Mouse (Mus musculus): Measurements from ENCODE around the gene Mipep. TPM values are rescaled to one million over a fixed set of nuclear protein-coding genes. Genes with fewer than 3 reads are reported as not detected.
A peak's percentile ranks its signal among the peaks of the same experiment; 100 is the strongest.

Gene Mipep
- polyA plus RNA-seq, 1 experiment from 2014 or later: 24.9 TPM

DNA sequence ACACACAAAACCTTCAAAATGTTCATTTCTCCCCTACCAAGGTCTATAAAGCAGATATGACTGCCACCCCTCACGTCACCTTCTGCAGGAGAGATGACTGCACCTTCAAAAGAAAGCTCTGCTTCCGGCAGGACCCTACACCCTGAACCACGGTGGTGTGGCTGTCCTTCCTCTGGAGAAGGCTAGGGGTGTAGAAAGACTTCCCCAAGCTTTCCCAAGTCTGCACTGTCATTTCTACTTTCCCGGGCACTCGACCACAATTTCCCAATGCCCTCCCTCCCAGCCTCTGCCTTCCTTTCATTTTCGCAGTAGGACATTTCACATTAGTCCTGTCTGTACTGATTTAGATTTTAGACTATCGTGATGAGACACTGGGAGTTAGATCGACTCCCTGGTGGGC lies 1.2 kb upstream of the Mipep start:
- Histone ChIP-seq H3K9me3 (no peaks in the 10 kb centered on the region), H3K36me3 (peaks cover 10% of the 10 kb centered on the region), H3K27ac (no peak overlapping the region), H3K27me3 (ENCODE audit: insufficient read depth, poor library complexity, severe bottlenecking) (peaks cover 4% of the 10 kb centered on the region; the same call in 1 of the 2 replicates), H3K4me1 (peaks cover 7% of the 10 kb centered on the region; the same call in 1 of the 2 replicates), H3K4me3 (0 out of 2 replicates have a peak overlapping the region, but pooled peaks have one; percentile 15)
- DNase-seq (ENCODE audit: low spot score): no peak
- WGBS: 42% methylated on average over 8 of the region's 8 CpGs

DNA sequence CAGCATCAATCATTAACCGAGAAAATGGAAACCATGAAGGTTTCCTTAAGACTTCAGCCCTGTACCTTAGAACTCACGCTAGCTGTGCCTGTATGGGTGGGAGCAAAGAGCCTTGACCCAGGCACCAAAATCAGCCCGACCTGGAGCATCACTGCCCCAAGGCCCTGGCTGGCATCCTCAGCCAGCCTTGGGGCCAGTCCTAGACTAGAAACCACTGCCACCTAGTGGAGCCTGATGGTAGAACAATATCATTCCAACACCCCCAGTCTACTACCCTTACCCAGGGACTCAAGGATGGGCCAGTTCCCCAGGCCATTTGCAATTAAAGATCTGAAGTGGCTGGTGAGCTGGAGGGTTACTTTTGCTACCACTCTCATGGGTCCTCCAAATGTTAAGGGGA lies 5.7 kb downstream of the Mipep start:
- H3K27me3 ChIP-seq (ENCODE audit: insufficient read depth, poor library complexity, severe bottlenecking): no peaks in the 10 kb centered on the region
- H3K4me1 ChIP-seq: 0 out of 2 replicates have a peak, but pooled peaks cover 2% of the 10 kb centered on the region
- no peak for DNase-seq (ENCODE audit: low spot score)
- no peaks in the 10 kb centered on the region for H3K9me3 ChIP-seq
- H3K4me3 ChIP-seq: no peak overlapping the region
- peaks cover 33% of the 10 kb centered on the region for H3K36me3 ChIP-seq
- no peak overlapping the region for H3K27ac ChIP-seq
- 37% methylated on average over 3 of the region's 3 CpGs for WGBS

DNA sequence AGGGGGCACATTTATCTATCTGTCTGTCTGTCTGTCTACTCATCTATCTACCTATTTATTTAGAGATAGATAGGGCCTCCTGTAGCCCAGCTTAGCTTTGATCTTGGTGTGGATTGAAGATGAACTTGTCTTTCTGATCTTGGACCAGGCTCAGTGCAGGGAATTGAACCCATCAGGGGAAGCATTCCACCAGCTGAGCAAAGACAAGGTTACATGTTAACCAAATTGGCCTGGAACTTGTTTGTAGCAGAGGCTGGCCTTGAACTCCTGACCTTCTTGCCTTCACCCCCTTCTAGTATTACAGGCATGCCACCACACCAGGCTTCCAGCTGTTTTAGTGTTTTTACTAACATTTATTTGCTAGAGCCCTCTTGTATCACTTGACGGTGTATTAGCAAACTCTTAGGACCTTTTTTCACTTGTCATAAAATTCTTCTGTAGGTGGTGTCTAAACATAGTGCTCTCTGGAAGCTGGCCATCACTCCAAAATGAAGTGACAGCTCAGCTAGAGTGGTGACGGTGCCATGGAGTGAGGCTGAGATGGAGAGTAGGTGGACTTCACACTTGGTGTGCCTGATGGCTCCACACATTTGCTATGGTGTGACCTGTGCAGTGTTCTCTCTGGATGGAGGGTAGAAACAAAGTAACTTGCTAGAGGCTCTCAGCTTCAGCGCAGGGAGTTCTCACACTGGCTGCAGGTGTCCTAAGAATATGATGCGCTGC lies 12.4 kb downstream of the Mipep start:
- Histone ChIP-seq H3K27me3 (ENCODE audit: insufficient read depth, poor library complexity, severe bottlenecking) (no peaks in the 10 kb centered on the region), H3K4me1 (no peaks in the 10 kb centered on the region), H3K36me3 (peaks cover 30% of the 10 kb centered on the region), H3K27ac (no peak overlapping the region), H3K4me3 (no peak overlapping the region), H3K9me3 (no peaks in the 10 kb centered on the region)
- no peak for DNase-seq (ENCODE audit: low spot score)
- WGBS: 86% methylated on average over 4 of the region's 4 CpGs

DNA sequence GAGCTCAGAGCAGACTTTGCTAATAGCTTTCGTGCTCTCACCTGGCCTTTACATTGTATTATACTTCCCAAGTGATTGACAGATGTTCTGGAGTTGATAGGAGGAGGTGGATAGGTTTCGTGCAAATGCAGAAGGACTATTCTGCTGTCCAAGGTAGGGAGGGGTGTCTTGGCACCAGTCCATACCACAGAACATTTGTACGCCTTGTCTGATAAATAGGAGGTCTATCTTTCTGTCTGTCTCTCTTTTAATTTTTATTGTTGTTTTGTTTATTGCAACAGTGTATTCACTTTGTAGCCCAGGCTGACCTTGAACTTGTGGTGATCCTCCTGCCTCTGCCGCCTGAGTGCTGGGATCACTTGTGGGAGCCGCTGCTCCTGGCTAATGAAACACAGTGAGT lies 13.2 kb downstream of the Mipep start:
- 89% methylated on average over 5 of the region's 5 CpGs for WGBS
- no peak overlapping the region for H3K4me3 ChIP-seq
- DNase-seq (ENCODE audit: low spot score): no peak
- H3K36me3 ChIP-seq: peaks cover 30% of the 10 kb centered on the region; the same call in 1 of the 2 replicates
- H3K27ac ChIP-seq: no peak overlapping the region
- H3K9me3 ChIP-seq: no peaks in the 10 kb centered on the region
- H3K27me3 ChIP-seq (ENCODE audit: insufficient read depth, poor library complexity, severe bottlenecking): no peaks in the 10 kb centered on the region
- H3K4me1 ChIP-seq: no peaks in the 10 kb centered on the region

DNA sequence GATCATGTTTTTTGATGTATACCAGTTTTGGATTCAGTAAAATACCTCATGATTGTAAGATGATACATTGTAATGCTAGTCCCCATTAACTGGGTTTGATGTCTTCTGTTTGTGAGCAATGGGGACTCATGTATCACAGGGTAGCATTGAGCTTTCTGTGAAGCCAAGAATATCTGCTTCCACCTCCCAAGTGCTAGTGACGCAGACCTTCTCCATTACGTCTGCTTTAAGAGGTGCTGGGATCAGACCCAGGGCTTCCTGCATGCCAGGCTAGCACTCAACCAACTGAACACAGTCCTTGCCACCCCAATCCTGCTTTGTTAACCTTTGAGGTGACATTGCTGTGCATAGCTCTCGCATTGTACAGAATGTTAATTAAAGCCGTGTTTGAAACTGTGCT lies 14.3 kb downstream of the Mipep start:
- H3K27ac ChIP-seq: no peak overlapping the region
- no peaks in the 10 kb centered on the region for H3K4me1 ChIP-seq
- no peaks in the 10 kb centered on the region for H3K27me3 ChIP-seq (ENCODE audit: insufficient read depth, poor library complexity, severe bottlenecking)
- H3K36me3 ChIP-seq: peaks cover 39% of the 10 kb centered on the region
- H3K4me3 ChIP-seq: no peak overlapping the region
- no peak for DNase-seq (ENCODE audit: low spot score)
- WGBS: 89% methylated on average over 4 of the region's 4 CpGs
- no peaks in the 10 kb centered on the region for H3K9me3 ChIP-seq

DNA sequence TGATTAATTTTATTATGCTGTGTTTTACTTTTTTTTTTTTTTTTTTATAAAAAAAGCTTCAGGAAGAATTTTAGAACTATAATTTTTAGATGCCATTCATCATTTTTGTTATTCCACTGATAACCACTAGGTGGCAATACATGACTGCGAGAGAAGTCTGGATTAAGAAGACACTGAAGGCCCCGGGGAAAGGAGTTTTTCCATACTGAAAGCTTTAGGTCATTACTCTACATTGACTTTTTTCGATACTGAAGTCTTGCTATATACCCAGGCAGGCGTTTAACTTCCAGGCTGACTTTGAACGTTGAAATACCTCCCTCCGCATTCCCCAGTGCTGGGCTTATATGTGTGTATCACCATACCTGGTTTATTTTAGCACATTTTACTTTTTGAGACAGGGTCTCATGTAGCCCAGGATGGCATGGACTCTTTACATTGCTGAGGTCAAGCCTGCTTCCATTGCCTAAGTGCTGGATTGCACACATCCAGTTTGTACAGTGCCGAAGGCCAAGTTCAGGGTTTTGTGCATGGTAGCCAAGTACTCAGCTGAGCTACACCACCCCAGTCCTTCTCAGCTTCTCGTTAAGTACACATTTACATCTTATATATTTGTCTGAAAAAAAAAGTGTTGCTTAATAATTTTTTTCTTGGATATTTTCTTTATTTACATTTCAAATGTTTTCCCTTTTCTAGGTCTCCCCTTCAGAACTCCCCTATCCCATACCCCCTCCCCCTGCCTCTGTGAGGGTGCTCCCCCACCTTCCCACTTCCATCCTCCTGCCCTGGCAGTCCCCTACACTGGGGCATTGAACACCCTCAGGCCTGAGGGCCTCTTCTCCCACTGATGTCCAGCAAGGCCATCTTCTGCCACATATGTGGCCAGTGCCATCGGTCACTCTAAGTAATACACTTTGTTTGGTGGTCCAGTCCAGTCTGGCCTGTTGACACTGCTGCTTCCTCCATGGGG lies 15.7 kb downstream of the Mipep start:
- H3K36me3 ChIP-seq: peaks cover 47% of the 10 kb centered on the region
- no peak overlapping the region for H3K4me3 ChIP-seq
- WGBS: 59% methylated on average over 9 of the region's 9 CpGs
- H3K27me3 ChIP-seq (ENCODE audit: insufficient read depth, poor library complexity, severe bottlenecking): no peaks in the 10 kb centered on the region
- no peaks in the 10 kb centered on the region for H3K4me1 ChIP-seq
- DNase-seq (ENCODE audit: low spot score): no peak
- H3K27ac ChIP-seq: no peak overlapping the region
- H3K9me3 ChIP-seq: no peaks in the 10 kb centered on the region

DNA sequence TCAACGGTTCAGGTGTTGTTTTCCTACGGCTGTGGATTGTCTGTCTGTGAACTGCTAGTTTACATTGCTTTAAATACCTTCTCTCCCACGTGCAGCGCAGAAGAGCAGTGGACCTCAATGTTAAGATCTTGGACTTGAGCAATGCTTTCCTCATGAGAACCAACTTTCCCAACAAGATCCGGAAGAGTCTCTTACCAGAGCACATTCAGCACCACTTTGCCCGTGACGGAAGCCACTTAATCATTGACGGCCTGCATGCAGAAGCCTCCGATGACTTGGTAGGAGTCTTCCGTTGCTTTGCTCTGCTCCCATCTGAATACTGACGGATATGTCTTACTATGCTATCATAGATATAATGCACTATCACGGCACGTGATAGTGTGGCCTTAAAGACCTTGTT lies 17.7 kb downstream of the Mipep start:
- H3K27ac ChIP-seq: no peak overlapping the region
- DNase-seq (ENCODE audit: low spot score): no peak
- no peak overlapping the region for H3K4me3 ChIP-seq
- peaks cover 44% of the 10 kb centered on the region for H3K36me3 ChIP-seq
- H3K9me3 ChIP-seq: no peaks in the 10 kb centered on the region
- peaks cover 4% of the 10 kb centered on the region; the same call in 1 of the 2 replicates for H3K4me1 ChIP-seq
- no peaks in the 10 kb centered on the region for H3K27me3 ChIP-seq (ENCODE audit: insufficient read depth, poor library complexity, severe bottlenecking)
- WGBS: 94% methylated on average over 13 of the region's 13 CpGs

DNA sequence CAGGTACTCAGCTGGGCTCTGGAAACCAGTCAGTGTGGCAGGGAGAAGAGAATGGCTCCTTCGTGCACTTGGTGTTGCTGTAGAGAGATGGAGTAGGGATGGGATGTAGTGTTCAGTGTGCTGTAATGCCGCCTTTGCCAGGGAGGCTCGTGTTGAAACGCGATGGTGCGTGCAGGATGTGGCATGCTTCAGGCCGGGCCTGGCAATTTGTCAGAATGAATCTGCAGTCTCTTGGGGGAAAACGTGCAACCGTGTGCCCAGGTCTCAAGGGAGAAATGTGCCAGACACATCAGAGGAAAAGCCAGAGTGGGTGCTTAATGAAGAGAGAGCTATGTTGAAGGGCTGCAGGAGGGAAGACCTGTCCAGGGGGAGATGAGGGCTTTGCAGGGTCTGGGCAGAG lies 20.6 kb downstream of the Mipep start:
- no peaks in the 10 kb centered on the region for H3K27me3 ChIP-seq (ENCODE audit: insufficient read depth, poor library complexity, severe bottlenecking)
- no peak overlapping the region for H3K27ac ChIP-seq
- H3K4me3 ChIP-seq: no peak overlapping the region
- peaks cover 10% of the 10 kb centered on the region; the same call in 1 of the 2 replicates for H3K4me1 ChIP-seq
- no peaks in the 10 kb centered on the region for H3K9me3 ChIP-seq
- H3K36me3 ChIP-seq: peaks cover 38% of the 10 kb centered on the region
- 91% methylated on average over 9 of the region's 9 CpGs for WGBS
- DNase-seq (ENCODE audit: low spot score): no peak

DNA sequence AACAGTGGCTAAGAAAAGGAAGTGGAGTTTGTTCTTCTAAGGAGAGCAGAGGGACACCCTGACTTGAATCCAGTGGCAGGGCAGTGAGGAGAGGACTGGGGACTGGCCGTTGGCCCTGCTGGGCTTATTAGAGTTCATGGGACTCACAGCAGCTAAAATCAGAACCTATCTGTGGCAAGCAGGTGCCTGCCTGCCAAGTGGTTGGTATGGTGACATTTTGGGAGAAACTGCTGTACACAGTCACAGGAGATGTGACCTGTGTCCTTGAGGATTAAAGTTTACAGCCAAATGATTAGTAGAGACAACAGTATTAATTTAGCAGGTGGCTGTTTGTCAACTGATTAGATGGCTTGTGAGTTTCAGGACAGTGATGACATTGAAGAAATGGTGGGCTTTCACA lies 21.5 kb downstream of the Mipep start:
- Histone ChIP-seq H3K9me3 (no peaks in the 10 kb centered on the region), H3K27me3 (ENCODE audit: insufficient read depth, poor library complexity, severe bottlenecking) (no peaks in the 10 kb centered on the region), H3K36me3 (peaks cover 38% of the 10 kb centered on the region), H3K4me1 (peaks cover 10% of the 10 kb centered on the region; the same call in 1 of the 2 replicates), H3K4me3 (no peak overlapping the region), H3K27ac (no peak overlapping the region)
- 94% methylated on average over 1 of the region's 1 CpGs for WGBS
- DNase-seq (ENCODE audit: low spot score): no peak

DNA sequence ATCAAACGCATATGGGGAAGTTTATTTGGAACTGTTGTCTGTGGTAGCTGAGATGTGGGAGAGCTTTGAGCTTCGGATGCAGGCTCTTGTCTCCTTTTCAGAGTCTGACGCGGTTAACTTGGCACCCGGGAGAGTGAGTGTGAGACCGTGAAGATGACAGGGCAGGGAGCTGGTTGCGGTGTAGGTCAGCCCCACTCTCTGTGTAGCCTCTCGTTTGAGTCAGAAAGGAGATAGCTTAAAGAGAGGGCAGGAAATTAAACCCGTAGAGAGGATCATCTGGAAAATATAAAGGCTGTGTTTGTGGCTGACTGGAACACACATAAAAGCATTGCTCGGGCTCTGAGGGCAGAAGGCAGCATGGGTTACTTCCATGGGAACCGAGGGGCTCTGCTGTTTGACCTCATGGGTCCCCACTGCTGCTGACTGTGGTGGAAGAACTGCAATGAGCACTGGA lies 22.5 kb downstream of the Mipep start:
- WGBS: 59% methylated on average over 11 of the region's 11 CpGs
- DNase-seq (ENCODE audit: low spot score): no peak
- Histone ChIP-seq H3K36me3 (peaks cover 34% of the 10 kb centered on the region), H3K27me3 (ENCODE audit: insufficient read depth, poor library complexity, severe bottlenecking) (no peaks in the 10 kb centered on the region), H3K4me1 (peaks cover 10% of the 10 kb centered on the region; the same call in 1 of the 2 replicates), H3K4me3 (no peak overlapping the region), H3K27ac (no peak overlapping the region), H3K9me3 (no peaks in the 10 kb centered on the region)

DNA sequence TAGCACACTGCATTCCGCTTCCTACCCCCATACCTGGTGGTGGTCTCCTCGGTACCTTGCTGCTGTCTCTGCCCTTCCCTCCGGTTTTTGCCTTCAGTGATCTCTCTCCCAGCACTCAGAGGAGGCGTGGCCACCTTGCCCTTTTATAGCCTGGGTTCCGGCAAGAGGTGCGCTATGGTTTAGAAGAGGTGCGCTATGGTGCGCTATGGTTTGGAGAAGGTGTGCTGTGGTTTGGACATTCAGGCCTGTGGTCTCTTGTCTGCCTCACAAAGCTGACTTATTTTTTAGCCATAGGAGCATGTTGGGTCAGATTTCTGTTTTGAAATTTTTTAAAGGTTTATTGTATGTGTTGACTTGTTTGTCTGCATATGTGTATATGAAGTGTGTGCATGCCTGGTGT lies 25.5 kb downstream of the Mipep start:
- Histone ChIP-seq H3K36me3 (peaks cover 30% of the 10 kb centered on the region; the same call in 1 of the 2 replicates), H3K9me3 (no peaks in the 10 kb centered on the region), H3K27ac (no peak overlapping the region), H3K27me3 (ENCODE audit: insufficient read depth, poor library complexity, severe bottlenecking) (no peaks in the 10 kb centered on the region), H3K4me3 (no peak overlapping the region), H3K4me1 (peaks cover 10% of the 10 kb centered on the region; the same call in 1 of the 2 replicates)
- no peak for DNase-seq (ENCODE audit: low spot score)
- 88% methylated on average over 8 of the region's 8 CpGs for WGBS

DNA sequence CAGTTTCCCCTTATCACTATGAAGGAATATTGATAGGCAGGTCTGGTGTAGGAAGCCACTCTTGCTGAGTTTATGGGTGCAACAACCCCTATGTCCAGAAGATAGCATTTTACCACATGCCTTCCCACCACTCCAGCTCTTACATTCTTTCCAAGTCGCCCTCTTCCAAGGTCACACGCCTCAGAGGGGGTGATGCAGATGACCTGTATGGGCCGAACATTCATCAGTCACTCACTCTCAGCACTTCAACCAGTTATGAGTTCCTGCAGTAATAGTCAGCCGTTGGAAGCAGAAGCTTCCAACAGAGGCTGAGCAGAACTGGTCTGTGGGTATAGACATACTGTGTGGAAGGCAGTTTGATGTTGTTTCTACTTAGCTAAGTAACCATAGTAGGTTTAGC lies 27.2 kb downstream of the Mipep start:
- WGBS: 55% methylated on average over 4 of the region's 4 CpGs
- Histone ChIP-seq H3K36me3 (peaks cover 33% of the 10 kb centered on the region; the same call in 1 of the 2 replicates), H3K27me3 (ENCODE audit: insufficient read depth, poor library complexity, severe bottlenecking) (no peaks in the 10 kb centered on the region), H3K9me3 (no peaks in the 10 kb centered on the region), H3K4me3 (no peak overlapping the region), H3K27ac (peak overlapping the region; percentile 29; the same call in 1 of the 2 replicates), H3K4me1 (peaks cover 10% of the 10 kb centered on the region; the same call in 1 of the 2 replicates)
- DNase-seq (ENCODE audit: low spot score): no peak

DNA sequence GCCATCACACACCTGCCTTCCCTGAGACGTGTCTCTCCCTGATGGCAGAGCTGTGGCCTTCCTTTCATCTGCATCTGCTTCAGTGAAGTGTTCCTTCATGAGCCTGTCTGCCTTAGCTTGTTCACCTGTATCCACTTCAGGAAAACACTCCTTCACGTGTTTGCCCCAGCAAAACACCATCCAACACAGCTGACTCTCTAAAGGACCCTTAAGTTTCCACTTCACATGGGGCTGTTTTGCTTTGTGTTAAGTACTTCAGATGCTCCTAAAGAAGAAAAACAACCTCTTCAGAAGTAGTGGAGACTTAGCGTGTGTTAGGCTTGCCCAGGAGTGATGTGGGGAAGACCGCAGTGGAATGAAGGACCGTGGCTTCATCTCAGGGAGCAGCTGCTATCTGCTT lies 30.7 kb downstream of the Mipep start:
- Histone ChIP-seq H3K27me3 (ENCODE audit: insufficient read depth, poor library complexity, severe bottlenecking) (no peaks in the 10 kb centered on the region), H3K4me1 (peaks cover 12% of the 10 kb centered on the region), H3K4me3 (no peak overlapping the region), H3K36me3 (peaks cover 26% of the 10 kb centered on the region), H3K9me3 (no peaks in the 10 kb centered on the region), H3K27ac (no peak overlapping the region)
- WGBS: 89% methylated on average over 5 of the region's 5 CpGs
- DNase-seq (ENCODE audit: low spot score): no peak
